Mouse (Mus musculus) embryo, embryonic 9.5 days (tissue): Measurements from ENCODE around the gene Crat.
A peak's percentile ranks its signal among the peaks of the same experiment; 100 is the strongest.

ENCODE experiments used
- DNase-seq: peaks from one replicate; pipeline ENCODE4 v3.0.0-alpha.2; 2017; ENCODE audit errors: extremely low spot score

The Crat gene

GRCm38 (mm10) chr2:30403870-30404269, 11.7 kb downstream of the Crat start:
- no peak for DNase-seq

GRCm38 (mm10) chr2:30402843-30403242, 12.8 kb downstream of the Crat start:
- DNase-seq = no peak

GRCm38 (mm10) chr2:30402351-30402826, 13.2 kb downstream of the Crat start:
- DNase-seq = no peak

DNA sequence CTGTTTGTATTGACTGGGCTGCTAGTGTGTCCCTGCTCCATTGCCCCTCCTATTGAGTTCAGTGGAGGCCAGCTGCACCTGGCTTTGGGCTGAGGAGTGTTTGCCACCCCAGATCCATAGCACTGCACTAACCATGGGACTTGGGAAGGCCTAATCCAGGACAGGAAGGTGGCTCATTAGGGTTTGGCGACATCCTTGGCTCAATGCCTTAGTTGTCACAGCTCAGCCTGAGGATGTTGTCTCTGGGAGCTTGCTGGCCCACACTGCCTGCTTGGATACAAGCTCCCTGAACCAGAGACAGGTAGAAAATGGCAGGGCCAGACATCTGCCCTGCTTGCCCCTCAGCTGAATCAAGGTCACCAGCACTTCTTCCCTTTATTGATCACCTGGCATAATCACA, 14.0 kb downstream of the Crat start:
- DNase-seq = no peak

DNA sequence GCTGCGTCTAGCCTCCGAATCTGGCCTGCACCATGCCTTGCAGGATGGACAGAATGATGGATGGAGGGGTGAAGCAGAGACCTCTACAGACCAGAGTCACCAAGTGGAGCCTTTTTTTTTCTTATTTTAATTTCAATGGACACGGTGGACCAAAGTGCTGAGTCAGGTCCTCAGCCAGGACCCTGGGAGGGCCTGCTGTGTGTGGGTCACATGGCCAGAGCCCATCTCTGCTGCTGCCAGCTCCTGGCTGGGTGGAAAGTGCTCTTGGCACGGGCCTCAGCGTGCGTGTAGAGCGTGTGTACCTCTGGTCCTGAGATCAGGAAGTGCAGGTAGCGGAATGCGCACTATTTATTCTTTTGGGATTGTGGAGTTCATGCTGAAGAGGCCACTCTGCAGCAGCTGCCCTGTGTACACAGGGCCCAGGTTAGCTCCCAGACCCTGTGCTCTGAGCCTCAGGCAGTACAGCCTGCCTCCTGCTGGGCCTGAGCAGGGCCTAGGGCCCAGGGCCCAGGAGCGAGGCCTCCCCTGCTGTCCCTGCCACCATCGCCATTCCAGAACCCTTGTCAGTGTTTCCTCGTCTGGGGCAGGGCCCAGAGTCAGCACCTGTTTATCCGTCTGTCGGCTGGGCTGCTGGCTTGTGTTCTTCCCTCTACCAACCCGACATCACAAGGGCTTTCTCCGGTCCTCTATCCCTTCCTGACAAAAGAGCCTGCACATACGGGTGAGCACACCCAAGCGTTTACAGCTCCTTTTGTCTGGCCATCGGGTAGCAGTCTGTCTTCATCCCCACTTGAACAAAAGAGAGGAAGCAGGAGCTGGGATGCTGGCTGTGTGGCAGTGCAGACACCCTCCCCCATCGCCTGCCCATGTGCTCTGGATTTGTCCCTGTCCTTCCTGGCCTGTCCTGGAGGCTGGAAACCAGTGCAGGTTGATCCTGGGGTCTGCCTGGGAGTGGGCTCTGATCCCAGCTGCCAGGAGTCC, 16.1 kb downstream of the Crat start:
- DNase-seq = peak; percentile 64

- DNase-seq = no peak
Observed at GRCm38 (mm10) chr2:30397986-30398512, 17.6 kb downstream of the Crat start.

DNA sequence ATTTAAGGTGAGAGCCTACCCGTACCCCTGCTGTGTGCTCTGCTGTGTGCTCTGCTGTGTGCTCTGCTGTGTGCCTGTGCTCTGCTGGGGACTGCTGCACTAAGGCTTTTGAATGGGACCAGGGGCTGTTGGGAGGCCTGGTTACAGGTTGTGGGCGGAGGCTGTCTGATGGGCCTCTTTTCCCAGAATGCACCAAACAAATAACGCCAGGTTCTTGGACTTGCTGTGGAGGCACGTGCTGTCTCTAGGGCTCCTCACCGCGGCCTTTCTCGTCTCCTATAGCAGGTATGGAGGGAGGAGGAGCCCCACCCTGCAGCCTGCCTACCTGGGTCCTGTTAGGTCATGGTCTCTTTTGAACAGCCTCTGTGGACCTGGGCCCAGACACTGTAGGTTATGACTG, 19.4 kb downstream of the Crat start:
- DNase-seq = no peak

DNA sequence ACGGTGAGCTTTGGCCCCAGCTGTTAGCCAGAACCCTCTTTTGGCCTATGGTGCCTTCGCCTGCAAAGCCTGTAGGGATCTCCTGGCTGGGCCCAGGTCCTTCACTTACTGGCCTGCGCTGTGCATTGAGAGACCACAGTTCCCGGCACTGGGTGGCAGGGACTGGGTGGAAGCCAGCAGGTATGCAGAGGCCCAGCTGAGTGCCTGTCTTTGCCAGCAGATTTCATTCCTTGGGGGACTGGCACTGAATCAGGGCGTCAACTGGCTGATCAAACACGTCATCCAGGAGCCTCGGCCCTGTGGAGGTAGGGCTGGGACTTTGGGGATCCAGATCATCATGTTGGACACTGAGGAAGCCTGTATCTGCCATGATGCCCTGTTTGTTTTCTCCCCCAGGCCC, 19.9 kb downstream of the Crat start:
- DNase-seq = no peak

- DNase-seq = no peak
Observed at GRCm38 (mm10) chr2:30393370-30393656, 22.3 kb downstream of the Crat start.

DNA sequence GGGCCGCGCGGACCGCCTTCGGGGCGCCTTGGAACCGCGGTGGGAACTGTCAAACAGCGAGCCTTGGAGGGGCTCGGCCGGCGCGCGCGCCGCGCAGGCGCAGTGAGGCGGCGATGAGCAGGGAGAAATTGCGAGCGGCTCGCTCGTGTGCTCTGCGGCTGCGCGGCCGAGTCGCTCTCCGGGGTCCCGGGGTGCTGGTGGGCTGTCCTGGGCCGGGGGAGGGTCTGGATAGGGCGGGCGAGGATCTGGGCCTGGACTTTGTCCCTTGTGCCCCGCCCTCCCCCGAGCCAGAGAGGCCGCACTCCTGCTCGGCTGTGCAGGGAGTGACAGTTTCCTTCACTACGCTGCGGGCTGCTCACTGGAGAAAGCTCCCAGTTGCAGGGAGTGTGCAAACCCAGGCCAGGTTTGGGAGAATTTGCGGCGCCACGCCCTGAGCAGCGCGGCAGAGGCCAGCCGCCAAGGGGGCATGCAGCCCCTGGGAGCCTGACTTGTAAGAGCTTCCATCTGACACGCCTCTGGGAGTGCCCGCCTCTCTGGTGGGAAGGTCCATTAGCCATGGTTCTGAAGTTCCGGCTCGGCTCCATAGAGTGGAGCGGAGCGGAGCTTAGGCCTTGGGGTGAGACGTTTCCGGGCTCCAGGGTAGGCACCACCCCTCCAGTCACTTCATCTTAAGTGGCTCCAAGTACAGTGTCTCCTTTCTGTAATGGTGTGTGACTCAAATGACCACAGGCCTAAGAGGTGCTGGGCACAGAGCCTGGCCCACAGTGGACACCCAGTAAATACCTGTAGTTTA, 22.8 kb downstream of the Crat start:
- peak; percentile 93 for DNase-seq

- peak; percentile 96 for DNase-seq
Observed at GRCm38 (mm10) chr2:30392114-30392576, 23.5 kb downstream of the Crat start, which contains the start of gene Dolpp1. TSS of gene Dolpp1 (plus strand) at chr2:30392254.

GRCm38 (mm10) chr2:30389000-30389399, 26.6 kb downstream of the Crat start:
- no peak for DNase-seq

DNA sequence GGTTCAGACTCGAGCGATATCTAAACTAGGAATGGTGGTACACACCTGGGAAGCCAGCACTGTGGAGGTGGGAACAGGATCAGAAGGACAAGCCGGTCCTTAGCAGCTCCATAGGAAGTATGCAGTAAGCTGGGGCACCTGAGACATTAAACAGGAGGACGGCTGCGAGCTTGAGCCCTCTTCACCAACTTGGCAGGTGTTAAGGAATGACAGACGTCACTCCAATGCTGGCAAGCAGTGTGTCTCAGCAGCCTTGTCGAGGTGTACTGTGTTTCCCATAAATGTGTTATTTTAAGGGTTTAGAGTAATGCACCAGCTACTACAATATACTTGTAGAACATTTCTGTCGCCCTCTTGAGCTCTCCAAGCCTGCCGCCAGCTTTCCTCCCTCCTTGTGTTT, 28.7 kb downstream of the Crat start:
- DNase-seq = no peak

DNA sequence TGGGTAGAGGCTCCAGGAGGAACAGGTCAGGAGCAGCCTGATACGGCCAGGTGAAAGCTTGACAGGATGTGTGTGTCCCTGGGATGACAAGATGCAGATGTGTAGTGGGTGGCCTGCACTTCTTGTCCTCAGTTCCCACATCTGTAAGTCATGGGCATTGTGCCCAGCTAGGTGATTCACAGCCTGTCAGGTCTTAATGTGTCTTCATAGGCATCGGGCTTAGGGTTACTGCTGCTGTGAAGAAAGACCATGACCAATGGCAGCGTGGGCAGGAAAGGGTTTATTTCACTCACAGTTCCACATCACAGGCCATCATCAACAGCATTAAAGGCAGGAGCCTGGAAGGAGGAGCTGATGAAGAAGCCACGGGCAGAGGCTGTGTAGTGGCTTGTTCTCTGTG, 30.0 kb downstream of the Crat start:
- DNase-seq = no peak

- DNase-seq = no peak
Observed at GRCm38 (mm10) chr2:30384814-30385213, 30.8 kb downstream of the Crat start.

- no peak for DNase-seq
Observed at GRCm38 (mm10) chr2:30381377-30381725, 34.3 kb downstream of the Crat start.

DNA sequence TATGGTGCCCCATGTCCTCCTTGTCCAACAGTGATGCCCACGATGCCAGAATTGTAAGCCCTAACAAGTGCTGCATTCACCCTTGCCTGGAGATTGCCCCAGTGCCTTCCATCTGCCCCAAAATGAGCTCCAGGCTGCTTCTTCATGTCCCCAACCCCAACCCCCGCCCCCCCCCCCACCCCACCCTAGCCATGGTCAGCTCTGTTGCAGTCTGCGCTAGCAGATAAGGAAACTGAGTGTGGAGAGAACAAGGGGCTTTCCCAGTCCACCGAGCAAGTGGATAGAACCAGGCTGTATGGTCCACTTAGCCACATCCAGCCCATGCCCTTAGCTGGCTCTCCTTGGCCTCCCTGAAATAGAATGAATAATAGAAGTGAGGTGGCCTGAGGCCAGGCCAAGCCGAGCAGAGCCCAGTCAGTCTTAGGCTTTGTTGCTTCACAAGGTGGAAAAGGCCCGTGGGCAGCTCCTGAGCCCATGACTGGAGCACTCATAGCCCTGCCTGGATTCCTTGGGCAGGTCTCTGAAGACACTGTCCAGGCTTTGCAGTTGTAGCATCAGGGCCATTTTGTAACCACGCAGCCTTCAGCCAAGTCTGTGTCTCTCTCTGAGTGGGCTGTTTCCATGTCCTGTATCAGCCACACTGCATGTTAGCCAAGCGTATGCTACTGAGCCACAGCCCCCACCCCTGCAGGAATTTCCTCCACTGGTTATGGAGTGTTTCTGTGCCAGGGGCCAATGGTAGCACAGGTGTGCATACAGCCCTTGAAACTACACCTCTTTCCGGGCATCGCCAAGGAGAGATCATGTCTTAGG, 34.8 kb downstream of the Crat start:
- DNase-seq = no peak

DNA sequence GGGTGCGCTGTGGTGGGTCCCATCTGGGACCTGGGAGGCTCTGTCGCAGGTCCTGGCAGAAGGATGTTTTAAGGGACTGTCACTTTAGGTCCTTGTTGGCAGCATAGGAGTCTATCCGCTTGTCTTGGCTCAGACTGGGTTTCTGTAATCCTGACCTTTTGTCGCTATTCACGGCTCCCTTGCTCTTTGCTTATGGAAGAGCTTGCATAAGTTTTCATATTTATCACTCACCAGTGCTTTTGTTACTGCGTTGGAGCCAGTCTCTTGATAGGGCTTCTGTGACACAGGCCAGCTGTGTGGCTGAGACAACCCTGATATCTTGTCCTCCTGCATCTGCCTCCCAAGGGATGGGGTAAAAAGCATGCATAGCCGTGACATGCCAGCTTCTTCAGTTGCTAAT, 36.3 kb downstream of the Crat start:
- DNase-seq = no peak

DNA sequence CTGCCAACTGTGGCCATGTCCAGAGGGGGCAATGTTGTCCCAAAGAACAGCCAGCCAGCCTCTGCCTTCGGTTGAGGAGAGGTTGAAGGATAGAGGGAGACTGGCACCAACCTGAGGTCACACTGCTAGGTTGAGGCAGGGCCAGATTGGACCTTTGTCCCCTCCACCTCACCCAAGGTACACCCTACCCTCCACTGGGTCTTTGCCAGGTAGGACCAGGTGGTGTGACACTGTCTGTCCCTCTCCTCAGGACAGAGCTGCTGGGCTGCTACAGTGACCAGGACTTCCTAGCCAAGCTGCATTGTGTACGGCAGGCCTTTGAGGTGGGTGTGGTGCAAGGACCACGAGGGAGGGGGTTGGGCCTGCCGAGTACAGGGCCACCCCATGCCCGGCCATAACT, 37.9 kb downstream of the Crat start:
- DNase-seq = no peak

GRCm38 (mm10) chr2:30375893-30376292, 39.7 kb downstream of the Crat start:
- no peak for DNase-seq

DNA sequence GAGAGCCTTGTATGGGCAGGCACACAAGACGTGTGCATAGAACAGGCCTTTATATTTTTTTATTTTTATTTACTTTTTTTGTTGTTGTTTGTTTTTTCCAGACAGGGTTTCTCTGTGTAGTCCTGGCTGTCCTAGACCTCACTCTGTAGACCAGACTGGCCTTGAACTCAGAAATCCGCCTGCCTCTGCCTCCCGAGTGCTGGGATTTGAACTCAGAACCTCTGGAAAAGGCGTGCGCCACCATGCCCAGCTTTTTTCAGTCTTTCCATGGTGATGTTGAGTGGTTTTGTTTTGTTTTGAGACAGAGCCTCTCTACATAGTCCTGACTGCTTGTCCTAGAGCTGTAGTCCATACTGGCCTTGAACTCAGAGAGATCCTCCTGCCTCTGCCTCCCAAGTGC, 42.9 kb downstream of the Crat start:
- no peak for DNase-seq

- DNase-seq = no peak
Observed at GRCm38 (mm10) chr2:30371544-30371943, 44.1 kb downstream of the Crat start.
